Mouse (Mus musculus) heart, postnatal 0 days (tissue): ENCODE measurements around the gene Khdrbs2. TPM values are rescaled to one million over a fixed set of nuclear protein-coding genes. Genes with fewer than 3 reads are reported as not detected.

ENCODE experiments used
- ATAC-seq: fragments of 200-750 bp; cut with Nextera tagmentation; 2 replicates; pipeline ENCODE4 v1.8.0; 2017; ENCODE audit warnings: low read depth, moderate number of reproducible peaks, moderate library complexity; ENCODE audit not compliant: insufficient read depth
- DNase-seq: peaks from one replicate; pipeline ENCODE4 v3.0.0-alpha.2; 2016; ENCODE audit warnings: low spot score
- H3K27ac ChIP-seq: fragments of 300-500 bp; sonication (generic); 2 replicates; pipeline ENCODE4 v1.5.1; 2014; ENCODE audit warnings: low read depth, mild to moderate bottlenecking
- H3K27me3 ChIP-seq: fragments of 300-500 bp; sonication (generic); 2 replicates; pipeline ENCODE4 v1.6.1; 2014; ENCODE audit warnings: low read length, mixed read lengths; ENCODE audit not compliant: control insufficient read depth, insufficient read depth
- H3K36me3 ChIP-seq: fragments of 300-500 bp; sonication (generic); replicated peaks from 2 replicates; pipeline ENCODE4 v1.6.1; 2014; ENCODE audit warnings: low read length, mixed read lengths; ENCODE audit not compliant: control insufficient read depth, insufficient read depth
- H3K4me1 ChIP-seq: fragments of 300-500 bp; sonication (generic); 2 replicates; pipeline ENCODE4 v1.6.1; 2014; ENCODE audit warnings: antibody characterized with exemption; ENCODE audit not compliant: control insufficient read depth, insufficient read depth
- H3K4me2 ChIP-seq: fragments of 300-500 bp; sonication (generic); 2 replicates; pipeline ENCODE4 v1.6.1; 2014; ENCODE audit warnings: low read depth, mild to moderate bottlenecking, low read length, moderate library complexity
- H3K4me3 ChIP-seq: fragments of 300-500 bp; sonication (generic); 2 replicates; pipeline ENCODE4 v1.5.1; 2014; ENCODE audit warnings: low read depth, low read length
- H3K9ac ChIP-seq: fragments of 300-500 bp; sonication (generic); replicated peaks from 2 replicates; pipeline ENCODE4 v1.6.1; 2014; ENCODE audit warnings: low read depth, low read length, mixed read lengths
- H3K9me3 ChIP-seq: fragments of 300-500 bp; sonication (generic); replicated peaks from 2 replicates; pipeline ENCODE4 v1.6.1; 2016; ENCODE audit warnings: low read length; ENCODE audit not compliant: control insufficient read depth
- CTCF ChIP-seq: IDR thresholded peaks from 2 replicates; pipeline ENCODE4 v1.5.1; 2016; ENCODE audit warnings: antibody characterized with exemption, control low read depth, low read depth
- EP300 ChIP-seq: IDR thresholded peaks from 2 replicates; pipeline ENCODE4 v1.6.1; 2016; ENCODE audit warnings: antibody characterized with exemption, low read depth
- WGBS: fragments of 180-500 bp; shearing (Covaris S2); extraction: QIAGEN DNeasy Blood & Tissue Kit; methylation state at CpG from one replicate; pipeline ENCODE4 v1.1.7; 2014; 5-methylcytosine and 5-hydroxymethylcytosine counted together
- polyA plus RNA-seq: library from polyadenylated mRNA; unstranded; fragments of >200 nt; fragmentation: Nextera tagmentation; extraction: Ambion mirVana; gene quantifications from 2 replicates; pipeline ENCODE4 v1.2.1, GENCODE M21; 2015
- total RNA-seq: library from RNA; depleted of rRNA; stranded (reverse); fragments of >200 nt; gene quantifications from 2 replicates; pipeline ENCODE4 v1.2.3, GENCODE M21; 2014; ENCODE audit warnings: low replicate concordance

Khdrbs2 gene
- total and polyA plus RNA-seq, 2 experiments from 2014 or later = 0.29 TPM; not detected in 1

DNA sequence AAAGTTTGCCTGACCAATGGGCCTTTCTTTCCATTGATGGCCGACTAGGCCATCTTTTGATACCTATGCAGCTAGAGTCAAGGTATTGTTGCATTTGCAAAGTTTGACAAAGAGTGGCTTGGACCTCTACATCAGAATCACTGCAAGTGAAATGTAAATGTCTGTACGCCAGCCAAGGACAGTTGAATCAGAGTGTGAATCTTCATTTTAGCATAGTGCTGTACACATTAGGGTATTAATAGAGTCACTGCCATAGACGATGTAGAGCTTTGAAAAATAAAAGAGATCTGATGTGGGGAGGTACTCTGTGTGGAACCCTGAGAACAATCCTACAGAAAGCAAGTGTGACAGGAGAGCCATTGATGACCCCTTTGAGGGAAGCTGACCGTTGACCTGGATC, 460.9 kb downstream of the Khdrbs2 start:
- DNase-seq (no peak), ATAC-seq (no peak)
- H3K4me1 ChIP-seq = no peaks in the 10 kb centered on the region
- H3K9me3 ChIP-seq = no peaks in the 10 kb centered on the region
- no peak overlapping the region for H3K4me2 ChIP-seq
- H3K27me3 ChIP-seq = no peaks in the 10 kb centered on the region
- no peak overlapping the region for H3K4me3 ChIP-seq
- H3K9ac ChIP-seq = no peak overlapping the region
- 79% methylated on average over 4 of the region's 4 CpGs for WGBS
- H3K36me3 ChIP-seq = no peaks in the 10 kb centered on the region
- TF ChIP-seq CTCF (no peak), EP300 (no peak)
- no peak overlapping the region for H3K27ac ChIP-seq

DNA sequence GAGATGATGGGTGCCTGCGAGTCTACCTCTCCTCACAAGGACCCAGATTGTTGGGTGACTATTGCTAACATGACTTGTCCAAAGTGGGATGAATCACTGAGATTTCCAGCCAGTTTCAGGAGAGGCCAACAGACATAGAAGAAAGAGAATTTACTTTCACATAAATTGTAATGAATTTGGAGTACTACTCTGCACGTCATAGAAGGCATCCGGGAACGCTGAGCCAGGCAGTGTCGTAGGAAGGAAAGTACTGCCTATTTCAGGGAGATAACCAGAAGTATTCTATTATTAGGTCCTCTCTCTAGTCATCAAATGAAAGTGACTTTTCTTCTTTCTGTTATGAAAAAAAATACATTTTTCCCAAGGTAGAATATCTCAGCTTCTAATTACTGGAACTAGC, 466.6 kb downstream of the Khdrbs2 start:
- H3K9ac ChIP-seq = no peak overlapping the region
- whole genome bisulfite sequencing = 58% methylated on average over 5 of the region's 5 CpGs
- H3K36me3 ChIP-seq = no peaks in the 10 kb centered on the region
- H3K27ac ChIP-seq = no peak overlapping the region
- DNase-seq = no peak
- no peak for ATAC-seq
- TF ChIP-seq CTCF (no peak), EP300 (no peak)
- no peaks in the 10 kb centered on the region for H3K4me1 ChIP-seq
- H3K4me2 ChIP-seq = no peak overlapping the region
- no peaks in the 10 kb centered on the region for H3K27me3 ChIP-seq
- no peaks in the 10 kb centered on the region for H3K9me3 ChIP-seq
- H3K4me3 ChIP-seq = no peak overlapping the region

DNA sequence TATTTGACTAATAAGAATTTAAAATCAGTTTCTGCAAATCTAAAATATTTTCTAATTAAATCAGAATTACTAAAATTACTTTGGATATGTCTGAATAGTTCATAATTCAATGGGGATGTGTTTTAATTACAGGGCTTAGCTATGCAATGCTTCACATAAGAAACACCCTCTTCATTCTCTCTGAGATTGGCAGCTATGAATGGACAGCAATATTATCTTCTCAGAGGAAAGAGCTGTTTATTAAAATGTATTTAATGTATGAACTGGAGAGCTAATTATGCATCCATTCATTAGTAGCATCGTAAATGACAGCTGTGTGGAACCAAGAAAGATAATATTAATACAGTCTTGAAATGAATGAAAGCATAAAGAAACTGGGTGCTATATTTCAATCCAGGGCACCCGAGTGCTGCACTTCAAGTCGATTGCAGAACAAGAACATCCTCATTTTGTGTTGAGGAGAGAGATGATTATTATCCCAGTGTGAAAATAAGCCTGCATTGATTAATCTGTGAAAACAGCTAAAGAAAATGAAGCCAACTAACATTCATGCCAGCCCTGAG, 477.2 kb downstream of the Khdrbs2 start:
- 60% methylated on average over 3 of the region's 3 CpGs for WGBS
- no peak for DNase-seq
- TF ChIP-seq CTCF = no peak
- TF ChIP-seq EP300 = no peak

GRCm38 (mm10) chr1:32693806-32694205, 521.3 kb downstream of the Khdrbs2 start:
- whole genome bisulfite sequencing = 54% methylated on average over 9 of the region's 9 CpGs
- no peak for DNase-seq
- Histone ChIP-seq H3K9ac (no peak overlapping the region), H3K36me3 (no peaks in the 10 kb centered on the region), H3K4me1 (no peaks in the 10 kb centered on the region), H3K27me3 (no peaks in the 10 kb centered on the region), H3K4me3 (no peak overlapping the region), H3K27ac (no peak overlapping the region), H3K9me3 (no peaks in the 10 kb centered on the region), H3K4me2 (no peak overlapping the region)
- no peak for ATAC-seq
- TF ChIP-seq CTCF = no peak
- no peak for TF ChIP-seq EP300

More for the DNA sequence above, 477.2 kb downstream of the Khdrbs2 start:
- Histone ChIP-seq H3K36me3 (no peaks in the 10 kb centered on the region), H3K9ac (no peak overlapping the region), H3K27me3 (no peaks in the 10 kb centered on the region), H3K9me3 (no peaks in the 10 kb centered on the region), H3K4me2 (no peak overlapping the region), H3K4me1 (no peaks in the 10 kb centered on the region), H3K27ac (no peak overlapping the region), H3K4me3 (no peak overlapping the region)
- ATAC-seq = no peak

DNA sequence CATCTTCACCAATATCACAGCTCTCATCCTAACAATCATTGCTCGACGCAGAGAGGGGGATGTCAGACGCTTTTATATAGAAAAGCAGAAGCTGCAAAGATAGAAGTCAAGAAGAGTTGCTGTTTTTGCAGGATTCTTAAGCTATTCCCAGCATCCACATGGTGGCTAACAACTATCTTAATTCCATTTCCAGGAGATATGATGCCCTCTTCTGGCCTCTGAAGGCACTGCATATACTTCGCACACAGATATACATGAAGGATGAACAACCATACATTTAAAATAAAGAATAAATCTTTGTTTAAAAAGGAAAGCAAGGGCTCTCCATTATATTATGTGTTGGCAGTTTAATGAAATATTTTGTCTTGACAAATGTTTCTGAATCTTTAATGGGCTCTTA, 527.6 kb downstream of the Khdrbs2 start:
- Histone ChIP-seq H3K9ac (no peak overlapping the region), H3K36me3 (no peaks in the 10 kb centered on the region), H3K9me3 (no peaks in the 10 kb centered on the region), H3K27me3 (no peaks in the 10 kb centered on the region), H3K4me2 (no peak overlapping the region), H3K4me1 (no peaks in the 10 kb centered on the region), H3K27ac (no peak overlapping the region), H3K4me3 (no peak overlapping the region)
- no peak for ATAC-seq
- WGBS = 90% methylated on average over 4 of the region's 4 CpGs
- TF ChIP-seq CTCF = no peak; the same call in 1 of the 2 replicates
- DNase-seq = no peak

DNA sequence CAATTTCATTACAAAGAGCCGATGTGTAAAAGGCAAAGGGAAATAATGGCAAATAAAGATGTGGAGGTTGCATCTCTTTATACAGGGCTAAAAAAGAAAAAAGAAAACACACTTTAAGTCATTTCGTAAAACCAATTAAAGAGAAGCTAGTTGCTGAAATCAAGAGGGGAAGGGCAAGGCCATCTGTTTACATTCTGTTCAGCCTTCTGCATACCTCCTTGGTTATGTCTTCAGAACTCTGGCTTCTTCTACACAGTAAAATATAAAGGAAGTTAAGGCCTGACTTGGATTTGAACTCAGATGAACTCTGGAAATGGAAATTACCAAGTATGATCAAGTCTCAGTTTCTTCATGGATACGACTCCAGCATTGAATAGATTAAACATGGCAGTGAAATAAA, 528.8 kb downstream of the Khdrbs2 start:
- no peak overlapping the region for H3K4me2 ChIP-seq
- no peaks in the 10 kb centered on the region for H3K27me3 ChIP-seq
- TF ChIP-seq CTCF (no peak), EP300 (no peak)
- no peak overlapping the region for H3K27ac ChIP-seq
- no peak for DNase-seq
- no peak overlapping the region for H3K4me3 ChIP-seq
- H3K9ac ChIP-seq = no peak overlapping the region
- H3K9me3 ChIP-seq = no peaks in the 10 kb centered on the region
- WGBS = 81% methylated on average over 3 of the region's 3 CpGs
- no peaks in the 10 kb centered on the region for H3K36me3 ChIP-seq
- no peak for ATAC-seq
- H3K4me1 ChIP-seq = no peaks in the 10 kb centered on the region
